Mouse (Mus musculus): Measurements from ENCODE around the gene Fam227a.

DNA sequence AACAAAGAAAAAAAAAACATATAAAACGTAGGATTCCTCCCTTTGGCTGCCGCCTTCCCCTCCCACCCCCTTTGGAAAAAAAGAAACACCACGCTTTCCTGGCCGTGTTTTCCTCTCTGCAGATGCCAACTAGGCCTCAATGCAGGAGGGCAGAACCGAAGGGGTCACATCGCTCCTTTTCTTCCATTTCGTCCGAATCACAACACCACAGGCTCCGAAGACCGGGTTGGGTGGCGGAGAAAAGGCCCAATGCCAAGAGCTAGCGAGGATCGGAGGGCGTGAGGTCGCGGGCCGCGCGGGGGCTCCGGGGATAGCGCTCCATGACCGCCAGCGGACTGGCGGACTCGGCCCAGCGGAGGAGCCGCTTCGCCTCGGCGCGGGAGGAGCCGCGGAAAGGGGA, 28.4 kb upstream of the Fam227a start:
- TF ChIP-seq EP300 (optimal IDR thresholded peaks at IDR 0.05) (no peak), CTCF (IDR thresholded peaks at IDR 0.05; ENCODE audit: low read depth) (no peak)

Measured in stomach, postnatal 0 days (tissue).